Mouse (Mus musculus) limb, embryonic 12.5 days (tissue): ENCODE measurements around the gene Ccdc84. TPM values are rescaled to one million over a fixed set of nuclear protein-coding genes. Genes with fewer than 3 reads are reported as not detected.

Experiments used
- ATAC-seq: fragments of 200-750 bp; cut with Nextera tagmentation; 2 replicates; pipeline ENCODE4 v1.8.0; 2017; ENCODE audit warnings: low read depth, moderate TSS enrichment; ENCODE audit not compliant: insufficient number of reproducible peaks, insufficient read depth, low FRiP score, low TSS enrichment
- H3K27ac ChIP-seq: fragments of 300-500 bp; sonication (generic); 2 replicates; pipeline ENCODE4 v1.5.1; 2016; ENCODE audit warnings: mild to moderate bottlenecking, moderate library complexity
- H3K27me3 ChIP-seq: fragments of 300-500 bp; sonication (generic); 2 replicates; pipeline ENCODE4 v1.6.1; 2016; ENCODE audit warnings: mild to moderate bottlenecking, moderate library complexity
- H3K36me3 ChIP-seq: fragments of 300-500 bp; sonication (generic); 2 replicates; pipeline ENCODE4 v1.6.1; 2016; ENCODE audit warnings: mild to moderate bottlenecking, moderate library complexity
- H3K4me1 ChIP-seq: fragments of 300-500 bp; sonication (generic); replicated peaks from 2 replicates; pipeline ENCODE4 v1.6.1; 2016
- H3K4me2 ChIP-seq: fragments of 300-500 bp; sonication (generic); 2 replicates; pipeline ENCODE4 v1.6.1; 2016; ENCODE audit warnings: mild to moderate bottlenecking, moderate library complexity
- H3K4me3 ChIP-seq: fragments of 300-500 bp; sonication (generic); replicated peaks from 2 replicates; pipeline ENCODE4 v1.5.1; 2016; ENCODE audit warnings: mild to moderate bottlenecking
- H3K9ac ChIP-seq: fragments of 300-500 bp; sonication (generic); replicated peaks from 2 replicates; pipeline ENCODE4 v1.6.1; 2016; ENCODE audit warnings: mild to moderate bottlenecking, moderate library complexity
- H3K9me3 ChIP-seq: fragments of 300-500 bp; sonication (generic); 2 replicates; pipeline ENCODE4 v1.6.1; 2016; ENCODE audit warnings: mild to moderate bottlenecking, moderate library complexity
- WGBS: fragments of 180-500 bp; shearing (Covaris S2); methylation state at CpG from one replicate; pipeline ENCODE4 v1.1.7; 2016; 5-methylcytosine and 5-hydroxymethylcytosine counted together
- polyA plus RNA-seq: library from polyadenylated mRNA; unstranded; fragments of >200 nt; fragmentation: Nextera tagmentation; extraction: Ambion mirVana; gene quantifications from 2 replicates; pipeline ENCODE4 v1.2.1, GENCODE M21; 2016

The Ccdc84 gene
- polyA plus RNA-seq, 1 experiment from 2014 or later: 38.4 TPM

DNA sequence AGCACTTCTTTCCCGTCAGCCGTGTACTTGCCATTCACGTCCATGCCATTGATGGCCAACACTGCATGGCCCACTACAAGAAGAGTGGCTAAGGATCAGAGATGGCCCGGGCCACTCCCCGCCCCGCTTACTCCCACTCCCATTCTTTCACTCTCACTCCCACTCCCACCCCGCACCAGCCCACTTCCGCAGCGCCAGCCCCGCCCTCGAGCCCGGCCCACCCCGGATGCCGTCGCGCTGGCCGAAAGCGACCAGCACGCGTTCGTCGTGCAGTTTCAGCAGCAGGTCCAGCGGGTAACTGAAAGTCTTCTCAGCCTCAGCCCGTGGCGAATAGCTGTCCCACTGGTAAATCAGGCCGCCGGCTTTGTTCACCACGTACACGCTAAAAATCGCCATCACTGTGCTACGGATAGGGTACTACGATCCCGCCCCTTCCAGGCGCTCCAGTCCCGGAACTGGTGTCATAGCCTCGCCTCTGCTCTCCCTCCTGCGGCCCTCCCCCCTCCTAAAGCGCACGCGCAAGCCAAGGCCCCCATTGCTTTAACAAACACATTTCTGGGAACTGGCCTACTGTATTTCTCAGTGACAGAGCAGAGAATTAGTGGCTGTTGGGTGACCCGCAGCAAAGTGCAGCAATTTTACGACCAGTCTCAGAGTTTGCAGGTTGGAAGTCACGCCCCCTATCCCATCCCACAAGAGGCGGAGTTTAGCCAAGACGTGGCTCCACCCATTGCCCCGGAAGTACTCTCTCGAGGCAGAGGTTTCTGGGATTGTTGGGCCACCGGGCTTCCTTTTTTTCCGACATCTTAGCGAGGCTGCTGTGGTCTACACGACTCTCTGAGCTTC lies 11.2 kb downstream of the Ccdc84 start, which contains the start of the genes Rps25 and Trappc4:
Rps25 (plus strand) TSS at position 234 of the 846 bp plus-strand sequence.
Trappc4 (minus strand) TSS at position 695 of the 846 bp plus-strand sequence.
- Histone ChIP-seq H3K36me3 (peaks cover 71% of the 10 kb centered on the region), H3K4me3 (peak within 1 kb of the TSS; percentile 84), H3K9me3 (no peaks in the 10 kb centered on the region), H3K4me1 (peaks cover 9% of the 10 kb centered on the region), H3K4me2 (peak within 1 kb of the TSS; percentile 80), H3K9ac (peak within 1 kb of the TSS; percentile 86), H3K27ac (peak within 1 kb of the TSS; percentile 95), H3K27me3 (no peaks in the 10 kb centered on the region)
- WGBS: under 1% methylated on average over 51 of the region's 51 CpGs
- peak; percentile 95 for ATAC-seq

DNA sequence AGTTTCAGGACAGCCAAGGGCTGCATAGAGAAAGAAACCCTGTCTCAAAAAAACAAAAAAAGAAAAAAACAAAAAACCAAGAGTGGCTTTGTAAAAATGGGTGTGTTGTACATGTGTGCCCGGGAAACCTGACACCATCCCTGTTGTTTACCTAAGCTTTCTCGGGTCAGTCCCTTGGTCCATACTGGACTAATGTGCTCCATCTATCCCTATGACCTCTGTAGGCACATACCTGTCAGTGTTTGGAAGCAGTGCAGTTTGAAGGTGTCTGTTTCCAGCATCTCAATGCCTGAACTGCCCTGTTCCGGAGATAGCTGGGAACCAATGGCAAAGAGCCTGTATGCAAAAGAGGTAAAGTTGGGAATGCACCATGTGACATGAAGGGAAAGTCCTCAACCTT lies 13.4 kb downstream of the Ccdc84 start:
- ATAC-seq: no peak
- Histone ChIP-seq H3K4me1 (peaks cover 9% of the 10 kb centered on the region), H3K27ac (no peak overlapping the region), H3K9ac (no peak overlapping the region), H3K27me3 (no peaks in the 10 kb centered on the region), H3K4me3 (no peak overlapping the region), H3K9me3 (no peaks in the 10 kb centered on the region), H3K36me3 (peaks cover 71% of the 10 kb centered on the region), H3K4me2 (no peak overlapping the region)
- WGBS: 83% methylated on average over 3 of the region's 3 CpGs

DNA sequence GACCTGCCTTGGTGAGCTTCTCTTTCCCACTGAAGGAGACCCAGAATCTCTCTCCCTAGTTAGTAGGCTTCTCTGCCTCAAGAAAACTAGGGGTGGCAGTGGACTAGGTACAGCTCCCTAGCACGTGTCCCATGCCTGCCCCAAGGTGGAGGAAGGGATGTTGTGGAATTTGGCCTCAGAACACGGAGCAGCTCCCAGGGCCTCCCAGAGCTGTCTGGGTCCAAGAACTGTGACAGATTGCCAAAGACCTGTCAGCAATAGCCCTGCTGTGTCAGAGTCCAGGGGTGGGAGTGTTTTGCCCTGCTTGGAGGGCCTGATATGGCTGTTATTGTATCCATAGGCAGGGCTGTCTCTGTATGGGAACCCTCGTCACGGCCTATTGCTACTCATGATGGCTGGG lies 17.3 kb downstream of the Ccdc84 start:
- H3K4me2 ChIP-seq: no peak overlapping the region
- peaks cover 15% of the 10 kb centered on the region for H3K27me3 ChIP-seq
- no peak overlapping the region for H3K9ac ChIP-seq
- peaks cover 65% of the 10 kb centered on the region for H3K36me3 ChIP-seq
- H3K27ac ChIP-seq: no peak overlapping the region
- ATAC-seq: no peak
- H3K4me3 ChIP-seq: no peak overlapping the region
- WGBS: 89% methylated on average over 4 of the region's 4 CpGs
- H3K4me1 ChIP-seq: peaks cover 18% of the 10 kb centered on the region
- H3K9me3 ChIP-seq: no peaks in the 10 kb centered on the region

DNA sequence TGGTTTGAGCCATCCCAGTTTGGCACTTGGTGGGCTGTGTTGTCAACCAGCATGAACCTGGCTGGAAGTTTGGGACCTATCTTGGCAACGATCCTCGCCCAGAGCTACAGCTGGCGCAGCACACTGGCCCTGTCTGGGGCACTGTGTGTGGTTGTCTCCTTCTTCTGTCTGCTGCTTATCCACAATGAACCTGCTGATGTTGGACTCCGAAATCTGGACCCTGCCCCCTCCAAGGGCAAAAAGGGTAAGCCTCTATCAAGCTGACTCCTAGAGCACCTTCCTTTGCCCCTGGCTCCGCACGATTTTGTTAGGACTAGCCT lies 18.6 kb downstream of the Ccdc84 start:
- Histone ChIP-seq H3K27me3 (peaks cover 15% of the 10 kb centered on the region), H3K4me1 (peaks cover 16% of the 10 kb centered on the region), H3K9me3 (no peaks in the 10 kb centered on the region), H3K9ac (no peak overlapping the region), H3K4me2 (no peak overlapping the region), H3K36me3 (peaks cover 55% of the 10 kb centered on the region), H3K27ac (no peak overlapping the region), H3K4me3 (no peak overlapping the region)
- 91% methylated on average over 6 of the region's 6 CpGs for WGBS
- no peak for ATAC-seq

DNA sequence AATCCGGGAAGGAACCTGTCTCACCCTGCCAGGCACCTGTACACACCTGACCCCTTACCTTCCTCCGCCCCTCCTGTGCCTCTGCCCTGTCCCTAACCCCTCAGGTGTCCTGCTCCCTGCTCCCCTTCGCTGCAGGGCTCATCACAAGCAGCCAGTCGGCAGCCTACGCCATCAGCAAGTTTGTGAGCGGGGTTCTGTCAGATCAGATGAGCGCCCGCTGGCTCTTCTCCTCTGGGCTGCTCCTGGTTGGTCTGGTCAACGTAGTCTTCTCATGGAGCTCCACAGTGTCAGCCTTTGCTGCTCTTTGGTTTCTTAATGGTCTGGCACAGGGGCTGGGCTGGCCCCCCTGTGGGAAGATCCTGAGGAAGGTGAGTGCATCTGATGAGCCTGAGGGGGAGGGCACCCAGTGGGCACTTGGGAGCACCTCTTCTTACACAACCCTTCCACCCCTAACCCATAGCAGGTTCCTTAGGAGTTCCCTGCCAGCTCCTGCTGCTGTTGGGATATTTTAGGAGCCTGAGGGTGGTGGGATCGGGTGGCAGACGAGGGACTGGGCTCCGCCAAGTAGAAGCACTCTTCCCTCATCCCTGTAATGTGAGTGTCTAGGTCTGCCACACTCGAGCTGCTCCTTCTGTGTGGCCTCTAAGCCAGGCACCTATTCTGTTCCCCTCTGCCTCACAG lies 19.1 kb downstream of the Ccdc84 start:
- ATAC-seq: no peak
- Histone ChIP-seq H3K4me2 (no peak overlapping the region), H3K4me1 (peaks cover 16% of the 10 kb centered on the region), H3K9me3 (no peaks in the 10 kb centered on the region), H3K27ac (no peak overlapping the region), H3K36me3 (peaks cover 50% of the 10 kb centered on the region), H3K27me3 (peaks cover 15% of the 10 kb centered on the region), H3K4me3 (no peak overlapping the region), H3K9ac (no peak overlapping the region)
- WGBS: 81% methylated on average over 13 of the region's 13 CpGs

DNA sequence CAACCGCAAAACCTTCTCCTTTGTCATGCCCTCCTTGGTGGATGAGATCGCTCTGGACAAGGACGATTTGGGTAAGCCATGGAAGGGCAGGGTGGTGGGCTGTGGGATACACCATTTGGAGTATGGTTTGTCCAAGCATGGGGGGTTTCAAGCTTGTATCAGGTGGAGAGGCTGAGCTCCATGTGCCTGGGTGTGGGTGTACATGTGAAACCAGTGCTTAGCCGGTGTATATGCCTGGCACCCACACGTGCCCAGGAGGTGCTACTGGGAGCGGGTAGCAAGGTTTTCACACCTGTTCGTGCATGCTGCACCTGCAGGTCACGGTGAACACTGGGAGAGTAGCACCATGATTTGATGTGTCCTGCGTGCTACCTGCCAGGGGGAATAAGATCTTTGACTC lies 19.8 kb downstream of the Ccdc84 start:
- H3K9me3 ChIP-seq: no peaks in the 10 kb centered on the region
- peak overlapping the region; percentile 97; the same call in 1 of the 2 replicates for H3K4me2 ChIP-seq
- no peak for ATAC-seq
- peaks cover 16% of the 10 kb centered on the region for H3K4me1 ChIP-seq
- peaks cover 43% of the 10 kb centered on the region for H3K36me3 ChIP-seq
- no peak overlapping the region for H3K27ac ChIP-seq
- peaks cover 15% of the 10 kb centered on the region for H3K27me3 ChIP-seq
- WGBS: 80% methylated on average over 9 of the region's 9 CpGs
- H3K4me3 ChIP-seq: no peak overlapping the region
- no peak overlapping the region for H3K9ac ChIP-seq

DNA sequence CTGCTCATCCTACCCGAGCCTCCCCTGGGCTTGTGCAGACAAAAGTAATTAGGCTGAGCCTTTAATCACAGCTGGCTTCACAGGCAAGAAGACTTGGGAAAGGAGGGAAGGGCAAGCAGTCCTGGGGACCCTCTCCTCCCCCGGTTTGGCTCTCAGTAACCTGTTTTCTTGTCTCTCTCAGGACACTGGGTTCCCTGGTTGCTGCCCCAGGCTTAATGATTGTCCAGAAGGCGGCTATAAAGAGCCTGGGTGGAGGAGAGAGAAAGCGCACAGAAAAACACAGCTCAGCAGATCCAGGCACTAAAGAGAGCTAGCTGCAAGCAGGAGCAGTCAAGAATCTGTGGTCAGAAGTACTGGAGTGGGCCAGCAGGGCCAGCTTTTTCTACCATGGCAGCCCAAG lies 20.3 kb downstream of the Ccdc84 start:
- no peak overlapping the region for H3K27ac ChIP-seq
- H3K4me3 ChIP-seq: peak overlapping the region; percentile 73; the same call in 1 of the 2 replicates
- peak overlapping the region; percentile 37; the same call in 1 of the 2 replicates for H3K9ac ChIP-seq
- no peak for ATAC-seq
- WGBS: 13% methylated on average over 4 of the region's 4 CpGs
- peaks cover 16% of the 10 kb centered on the region for H3K4me1 ChIP-seq
- peak overlapping the region; percentile 97 for H3K4me2 ChIP-seq
- no peaks in the 10 kb centered on the region for H3K9me3 ChIP-seq
- peaks cover 39% of the 10 kb centered on the region for H3K36me3 ChIP-seq
- H3K27me3 ChIP-seq: peaks cover 15% of the 10 kb centered on the region

DNA sequence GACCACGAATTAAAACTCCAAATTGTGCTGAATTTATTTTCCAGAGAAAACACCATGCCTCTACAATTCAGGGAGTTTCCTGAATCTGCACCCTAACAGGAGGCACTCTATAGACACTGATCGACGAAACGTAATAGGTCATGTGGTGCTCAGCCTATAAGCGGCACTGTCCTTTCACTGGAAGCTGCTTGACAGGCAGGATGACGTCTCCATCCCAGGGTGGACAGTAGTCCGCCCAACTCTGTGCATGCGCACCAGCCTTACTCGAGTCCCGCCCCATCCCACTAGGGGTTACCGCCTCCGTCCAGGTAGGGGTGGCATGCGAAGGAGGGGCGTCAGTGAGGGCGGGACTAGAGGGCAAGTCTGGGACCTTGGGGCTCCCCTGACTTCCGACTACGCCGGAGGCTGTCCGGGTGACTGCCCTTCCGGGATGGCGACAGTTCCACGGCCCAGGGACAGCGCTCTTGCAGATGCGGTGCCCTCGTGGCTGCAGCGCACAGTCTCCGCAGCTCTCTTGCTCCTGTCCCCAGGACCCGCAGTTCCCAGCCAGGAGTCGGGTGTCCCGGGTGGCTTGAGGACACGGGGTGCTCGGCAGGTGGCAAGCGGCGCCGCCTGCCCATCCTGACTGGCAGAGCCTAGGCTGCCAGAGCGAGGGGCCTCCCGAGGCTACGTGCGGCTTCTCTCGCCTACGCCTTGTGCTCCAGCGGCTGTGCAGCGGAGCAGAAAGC lies 21.5 kb downstream of the Ccdc84 start, which contains the start of gene Slc37a4:
Slc37a4 (plus strand) TSS at position 169 of the 728 bp plus-strand sequence.
- WGBS: under 1% methylated on average over 43 of the region's 43 CpGs

DNA sequence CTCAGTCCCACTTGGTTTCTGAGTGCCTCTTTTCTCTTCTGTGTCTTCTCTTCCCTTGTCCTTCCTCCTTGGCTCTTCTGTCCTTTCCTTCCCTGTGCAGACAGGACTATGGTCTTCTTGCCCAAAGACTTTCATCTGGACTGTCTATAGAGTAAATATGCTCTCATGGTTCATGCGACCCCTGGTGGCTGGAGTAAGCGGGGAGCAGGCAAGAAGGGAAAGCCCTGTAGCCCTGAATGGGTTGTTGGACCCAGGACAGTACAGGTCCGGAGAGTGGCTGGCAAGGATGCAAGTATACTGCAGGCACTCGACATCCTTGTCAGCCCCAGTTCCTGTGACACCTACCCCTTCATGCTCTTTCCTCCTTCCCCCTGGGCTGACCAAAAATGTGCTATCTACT lies 26.9 kb downstream of the Ccdc84 start:
- H3K4me3 ChIP-seq: no peak overlapping the region
- H3K4me1 ChIP-seq: no peaks in the 10 kb centered on the region
- 0 out of 2 replicates have a peak, but pooled peaks have one; percentile 64 for ATAC-seq
- H3K4me2 ChIP-seq: no peak overlapping the region
- H3K36me3 ChIP-seq: peaks cover 64% of the 10 kb centered on the region
- no peaks in the 10 kb centered on the region for H3K9me3 ChIP-seq
- H3K9ac ChIP-seq: no peak overlapping the region
- no peaks in the 10 kb centered on the region for H3K27me3 ChIP-seq
- H3K27ac ChIP-seq: no peak overlapping the region
- WGBS: 50% methylated on average over 4 of the region's 4 CpGs

More for the DNA sequence above, 21.5 kb downstream of the Ccdc84 start, which contains the start of gene Slc37a4:
- Histone ChIP-seq H3K9ac (peak within 1 kb of the TSS; percentile 79), H3K9me3 (no peaks in the 10 kb centered on the region), H3K36me3 (peaks cover 36% of the 10 kb centered on the region), H3K27ac (peak within 1 kb of the TSS; percentile 20; the same call in 1 of the 2 replicates), H3K4me1 (peaks cover 16% of the 10 kb centered on the region), H3K27me3 (peaks cover 15% of the 10 kb centered on the region), H3K4me3 (peak within 1 kb of the TSS; percentile 73), H3K4me2 (peak within 1 kb of the TSS; percentile 97)
- peak; percentile 96 for ATAC-seq

DNA sequence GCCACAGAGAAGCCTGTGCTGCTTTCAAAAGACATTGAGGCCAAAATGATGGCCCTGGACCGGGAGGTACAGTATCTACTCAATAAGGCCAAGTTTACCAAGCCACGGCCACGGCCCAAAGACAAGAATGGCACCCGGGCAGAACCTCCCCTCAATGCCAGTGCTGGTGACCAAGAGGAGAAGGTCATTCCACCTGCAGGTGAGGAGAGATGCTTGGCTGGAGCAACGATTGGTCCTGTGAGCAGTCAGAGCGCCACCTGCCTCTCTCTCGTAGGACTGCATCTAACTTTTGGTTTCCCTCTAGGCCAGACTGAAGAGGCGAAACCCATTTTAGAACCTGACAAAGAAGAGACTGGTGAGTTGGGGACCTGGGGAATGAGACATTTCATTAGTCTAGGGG lies 29.1 kb downstream of the Ccdc84 start:
- H3K9me3 ChIP-seq: no peaks in the 10 kb centered on the region
- H3K4me2 ChIP-seq: no peak overlapping the region
- H3K4me1 ChIP-seq: no peaks in the 10 kb centered on the region
- H3K27me3 ChIP-seq: no peaks in the 10 kb centered on the region
- H3K36me3 ChIP-seq: peaks cover 86% of the 10 kb centered on the region
- no peak overlapping the region for H3K4me3 ChIP-seq
- ATAC-seq: no peak
- 70% methylated on average over 8 of the region's 8 CpGs for WGBS
- H3K27ac ChIP-seq: no peak overlapping the region
- no peak overlapping the region for H3K9ac ChIP-seq

DNA sequence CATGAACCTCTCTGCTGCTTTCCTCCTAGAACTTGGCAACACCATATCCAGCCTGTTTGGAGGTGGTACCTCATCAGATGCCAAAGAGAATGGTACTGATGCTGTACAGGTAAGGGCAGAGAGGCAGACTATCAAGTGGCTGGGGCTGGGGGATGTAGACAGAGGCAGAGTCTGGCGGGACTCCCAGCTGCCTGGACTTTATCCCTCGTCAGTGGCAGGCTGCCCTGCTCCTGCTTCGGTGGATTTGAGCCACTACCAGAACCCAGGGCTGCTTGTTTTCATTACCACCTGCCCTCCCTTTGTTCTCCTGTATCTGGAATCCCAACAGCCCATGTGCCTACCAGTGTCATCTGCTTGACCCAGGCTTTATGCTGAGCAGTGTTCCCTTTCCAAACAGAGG lies 31.1 kb downstream of the Ccdc84 start:
- ATAC-seq: no peak
- H3K9ac ChIP-seq: no peak overlapping the region
- H3K36me3 ChIP-seq: peaks cover 98% of the 10 kb centered on the region
- no peaks in the 10 kb centered on the region for H3K27me3 ChIP-seq
- H3K4me3 ChIP-seq: no peak overlapping the region
- WGBS: 86% methylated on average over 3 of the region's 3 CpGs
- H3K27ac ChIP-seq: no peak overlapping the region
- H3K4me2 ChIP-seq: no peak overlapping the region
- H3K9me3 ChIP-seq: no peaks in the 10 kb centered on the region
- no peaks in the 10 kb centered on the region for H3K4me1 ChIP-seq
